Mouse (Mus musculus) G1E (cell line): ENCODE data around the gene Gucy2c.

Source experiments
- CTCF ChIP-seq: IDR thresholded peaks from 2 replicates; pipeline ENCODE4 v1.5.1; 2012; ENCODE audit warnings: low read depth, low read length, inconsistent platforms, mixed read lengths
- GATA1 ChIP-seq: IDR thresholded peaks from 2 replicates; pipeline ENCODE4 v1.6.1; 2012; ENCODE audit warnings: borderline replicate concordance, low read length, inconsistent platforms, mixed read lengths
- GATA2 ChIP-seq: IDR thresholded peaks from 2 replicates; pipeline ENCODE4 v1.6.1; 2012; ENCODE audit warnings: low read depth, low read length, inconsistent platforms, borderline replicate concordance
- POLR2AphosphoS5 ChIP-seq: IDR thresholded peaks from 2 replicates; pipeline ENCODE4 v1.6.1; 2012; ENCODE audit warnings: low read depth, low read length, inconsistent platforms; ENCODE audit not compliant: insufficient replicate concordance
- TAL1 ChIP-seq: conservative IDR thresholded peaks from 2 replicates; pipeline ENCODE4 v1.6.1; 2012; ENCODE audit warnings: low read depth, low read length, inconsistent platforms, mixed read lengths

DNA sequence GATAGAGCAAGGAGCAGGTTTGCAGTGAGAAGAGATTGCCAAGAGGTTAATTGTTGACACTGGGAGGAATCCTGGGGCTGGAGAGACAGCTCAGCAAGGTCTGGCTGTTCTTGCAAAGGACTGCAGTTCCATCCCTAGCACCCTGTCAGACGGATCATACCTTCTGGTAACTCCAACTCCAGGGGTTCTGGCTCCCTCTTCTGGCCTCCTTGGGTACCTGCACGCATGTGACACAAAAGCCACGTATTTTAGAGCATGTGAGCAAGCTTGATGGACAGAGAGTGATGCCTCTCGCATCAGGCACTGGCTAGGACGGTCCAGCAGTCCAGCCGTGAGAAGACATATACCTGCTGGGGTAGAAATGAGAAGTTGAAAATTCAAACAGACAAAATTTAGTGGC is 90.3 kb downstream of the Gucy2c start:
- TF ChIP-seq CTCF = no peak
- TF ChIP-seq GATA1 = no peak
- TF ChIP-seq GATA2 = no peak
- TF ChIP-seq TAL1 = no peak
- no peak for TF ChIP-seq POLR2AphosphoS5
